Mouse (Mus musculus) frontal cortex, postnatal 25 days (tissue): ENCODE results near the gene Thra.

ENCODE experiments used
- DNase-seq, 2 experiments: peaks; one replicate each; pipeline ENCODE4 v3.0.0; 2022; ENCODE audit warnings: low spot score in 2 of 2

The Thra gene

DNA sequence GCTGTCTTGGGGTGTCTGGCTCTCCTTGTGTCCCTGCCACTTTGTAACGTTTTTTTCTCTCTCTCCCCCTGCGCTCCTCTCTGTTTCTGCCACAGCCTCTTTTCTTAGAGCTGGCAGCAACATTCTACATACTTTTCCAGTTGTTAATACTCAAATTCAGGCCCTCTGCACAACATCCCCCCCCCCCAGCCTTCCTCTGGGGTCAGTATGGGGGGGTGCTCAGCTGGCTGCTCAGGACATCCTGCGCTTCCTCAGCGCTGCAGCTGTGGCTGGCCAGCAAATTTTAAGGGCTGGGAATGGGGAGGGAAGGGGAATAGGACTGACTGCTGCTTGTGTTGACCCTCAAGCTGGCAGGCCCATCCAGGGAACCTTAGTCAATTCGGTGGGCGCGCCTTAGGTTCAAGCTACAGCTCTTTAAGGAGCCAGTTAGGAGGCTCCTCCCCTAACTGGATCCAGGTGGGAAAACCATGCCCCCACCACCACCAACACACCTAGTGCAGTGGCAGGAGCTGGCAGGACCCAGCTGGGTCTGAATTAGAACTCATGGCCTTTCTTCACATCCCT lies 4.1 kb downstream of the Thra start:
- DNase-seq, result no peak

DNA sequence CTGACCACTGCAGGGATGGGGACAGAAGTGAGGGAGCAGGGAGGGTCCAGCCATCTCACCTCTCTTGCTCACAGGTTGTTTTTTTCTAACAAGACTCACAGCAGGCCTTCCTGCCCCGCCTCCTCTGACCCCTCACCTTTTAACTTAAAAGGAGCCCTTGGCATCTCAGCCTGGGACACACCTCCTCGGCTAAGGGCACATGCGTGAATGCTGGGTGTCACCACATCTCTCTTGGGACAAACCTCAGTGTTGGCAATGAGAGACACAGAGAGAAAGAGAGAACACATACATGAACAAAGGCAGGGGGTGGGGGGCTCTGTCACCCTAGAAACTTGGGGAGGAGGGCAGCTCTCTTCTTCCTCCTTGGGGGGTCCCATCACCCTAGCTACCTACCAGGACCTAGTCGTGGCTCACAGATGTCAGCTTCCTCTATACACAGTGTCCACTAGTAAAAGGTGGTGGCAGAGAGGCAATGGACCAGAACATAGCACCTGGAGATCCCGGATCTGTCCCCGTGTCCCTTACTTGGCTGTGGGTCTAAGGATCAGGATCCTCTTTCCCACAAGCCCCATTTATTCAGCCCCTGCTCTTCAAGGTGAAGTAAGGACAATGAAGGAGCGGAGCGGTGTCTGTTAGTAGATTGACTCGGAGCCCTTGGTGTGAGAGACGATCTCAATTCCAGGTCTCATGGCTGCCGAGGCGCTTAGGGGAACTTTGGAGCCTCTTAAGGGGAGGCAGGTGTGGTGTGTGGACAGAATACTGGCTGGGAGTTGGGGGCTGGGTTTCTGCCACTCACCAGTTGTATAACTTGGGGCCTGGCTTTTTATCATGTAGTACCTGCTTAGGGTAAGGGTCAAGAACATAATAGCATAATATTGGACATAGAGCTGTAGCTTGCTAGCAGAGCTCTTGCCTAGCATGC lies 5.8 kb downstream of the Thra start:
- no peak for DNase-seq

DNA sequence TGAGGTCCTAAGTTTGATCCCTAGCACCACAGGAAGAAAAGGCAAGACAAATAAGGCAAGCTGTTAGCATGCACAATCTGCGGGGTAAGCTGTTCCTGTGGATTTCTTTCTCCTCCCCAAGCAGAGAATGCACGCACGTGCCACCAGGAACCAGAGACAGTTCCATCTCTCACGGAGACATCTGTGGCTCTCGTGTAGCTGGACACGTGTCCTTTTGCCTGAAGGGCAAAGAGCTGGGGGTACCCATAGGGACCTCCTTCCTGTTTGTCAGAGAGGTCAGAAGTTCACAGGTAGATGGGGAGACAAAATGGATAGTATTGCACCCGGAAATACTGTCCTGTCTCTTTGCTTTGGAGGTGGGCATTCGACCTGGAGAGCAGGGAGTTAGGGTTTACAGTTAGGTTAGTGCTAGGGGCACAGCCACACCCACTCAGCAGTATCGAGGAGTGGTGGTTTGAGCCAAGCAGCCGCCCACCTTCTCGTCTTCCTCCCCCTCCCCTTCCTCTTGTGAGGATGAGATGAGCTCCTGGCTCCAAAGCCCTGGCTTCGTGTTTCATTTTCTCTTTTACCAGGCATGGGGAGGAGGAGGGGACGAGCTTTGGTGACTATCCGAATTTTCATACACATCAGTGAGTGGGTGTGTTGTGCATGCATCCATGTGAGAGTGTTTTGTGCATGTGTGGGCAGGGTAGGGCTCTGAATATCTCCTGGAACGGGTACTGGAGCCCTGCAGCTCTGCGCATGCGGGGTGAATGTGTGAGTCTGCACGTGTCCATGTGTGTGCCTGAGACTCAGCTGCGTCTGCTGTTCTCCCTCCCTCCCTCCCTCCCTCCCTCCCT lies 6.6 kb downstream of the Thra start:
- DNase-seq, result peak in 1 of 2 experiments; percentile 84

DNA sequence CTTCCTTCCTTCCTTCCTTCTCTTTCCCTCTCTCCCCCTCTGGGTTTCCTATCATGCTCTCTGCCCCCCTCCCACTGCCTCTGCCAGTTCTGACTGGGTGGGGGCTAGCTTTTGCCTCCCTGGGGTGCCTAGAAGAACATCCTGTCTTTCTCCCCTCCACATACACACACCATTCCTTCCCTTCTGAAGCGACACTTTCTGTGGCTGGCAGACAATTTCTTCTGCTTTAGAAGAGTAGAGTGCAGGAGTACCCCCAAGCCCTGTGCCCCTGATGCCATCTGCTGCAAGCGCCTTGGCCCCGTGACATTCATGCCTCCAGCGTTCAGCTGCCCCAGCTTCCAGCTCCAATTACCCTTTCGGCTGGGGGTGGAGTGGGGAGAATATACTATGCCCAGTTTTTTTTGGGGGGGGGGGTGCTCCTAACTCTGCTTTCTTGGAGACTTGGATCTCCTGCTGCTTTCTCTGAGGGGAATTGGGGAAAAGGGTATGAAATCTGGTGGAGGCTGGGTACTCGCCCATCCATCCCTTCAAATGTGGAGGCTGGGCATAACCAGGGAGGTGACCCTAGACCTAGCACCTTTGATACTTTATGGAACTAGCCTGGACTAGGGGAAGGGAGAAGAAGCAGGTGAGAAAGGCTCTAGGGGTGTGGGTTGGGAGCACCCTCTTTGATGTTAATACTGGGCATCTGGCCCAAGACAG lies 7.5 kb downstream of the Thra start:
- no peak for DNase-seq

DNA sequence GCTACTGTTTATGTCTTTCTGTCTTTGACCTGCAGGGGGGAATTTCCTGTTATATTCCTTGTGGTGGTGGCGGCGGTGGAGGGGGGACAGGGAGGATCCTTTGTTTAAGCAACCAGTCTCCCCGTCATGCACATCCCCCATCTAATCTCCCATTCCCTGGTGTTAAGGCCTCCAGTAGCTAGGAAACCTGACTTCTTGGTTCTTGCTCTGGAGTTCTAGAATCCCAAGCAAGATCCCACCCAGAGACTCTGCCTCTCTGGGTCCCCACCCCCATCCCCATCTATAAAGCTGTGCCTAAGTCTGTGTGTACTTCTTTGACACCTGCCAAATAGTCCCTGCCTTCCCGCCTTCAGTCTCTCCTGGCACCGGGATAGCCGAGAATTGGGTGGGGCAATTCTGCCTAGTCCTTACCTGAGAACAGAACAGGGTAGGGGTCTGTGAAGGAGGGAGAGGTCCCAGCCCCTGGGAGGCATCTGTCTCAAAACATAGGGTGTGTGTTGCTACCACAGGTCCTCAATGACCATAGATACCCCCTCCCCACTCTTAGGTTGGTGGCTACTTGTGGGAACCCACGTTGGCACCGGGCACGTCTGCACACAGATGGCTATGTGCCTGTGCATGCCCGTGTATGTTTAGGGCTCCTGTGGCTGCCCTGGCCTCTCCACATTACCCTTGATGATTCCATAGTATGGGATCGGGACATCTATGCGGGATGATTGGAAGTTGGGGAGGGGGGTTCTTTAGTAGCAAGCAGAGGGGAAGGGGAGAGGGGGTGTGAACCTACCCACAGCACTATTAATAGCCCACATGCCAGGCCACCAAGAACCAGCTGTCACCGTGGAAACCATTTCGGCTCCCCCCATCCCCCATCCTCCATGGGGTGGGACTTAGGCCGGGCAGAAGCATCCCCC lies 8.3 kb downstream of the Thra start:
- no peak for DNase-seq

DNA sequence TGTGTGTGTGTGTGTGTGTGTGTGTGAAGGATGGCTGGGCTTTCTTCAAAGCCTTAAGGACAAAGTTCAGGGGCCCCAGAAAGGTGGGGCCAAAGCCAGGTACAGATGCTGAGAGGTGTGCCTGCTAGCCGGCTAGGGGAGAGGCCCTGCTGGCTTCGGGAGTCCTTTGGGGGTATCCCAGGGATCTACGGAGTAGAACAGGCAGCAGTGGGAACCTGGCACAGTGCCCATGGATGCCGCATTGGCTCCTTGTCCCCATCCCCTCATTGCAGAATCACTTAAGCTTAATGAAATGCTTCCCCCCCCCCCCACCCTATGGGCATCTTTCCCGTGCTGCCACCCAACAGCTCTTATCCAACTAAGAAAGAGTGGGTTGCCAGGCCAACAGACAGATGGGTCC lies 9.3 kb downstream of the Thra start:
- DNase-seq, result peak in 1 of 2 experiments; percentile 39

DNA sequence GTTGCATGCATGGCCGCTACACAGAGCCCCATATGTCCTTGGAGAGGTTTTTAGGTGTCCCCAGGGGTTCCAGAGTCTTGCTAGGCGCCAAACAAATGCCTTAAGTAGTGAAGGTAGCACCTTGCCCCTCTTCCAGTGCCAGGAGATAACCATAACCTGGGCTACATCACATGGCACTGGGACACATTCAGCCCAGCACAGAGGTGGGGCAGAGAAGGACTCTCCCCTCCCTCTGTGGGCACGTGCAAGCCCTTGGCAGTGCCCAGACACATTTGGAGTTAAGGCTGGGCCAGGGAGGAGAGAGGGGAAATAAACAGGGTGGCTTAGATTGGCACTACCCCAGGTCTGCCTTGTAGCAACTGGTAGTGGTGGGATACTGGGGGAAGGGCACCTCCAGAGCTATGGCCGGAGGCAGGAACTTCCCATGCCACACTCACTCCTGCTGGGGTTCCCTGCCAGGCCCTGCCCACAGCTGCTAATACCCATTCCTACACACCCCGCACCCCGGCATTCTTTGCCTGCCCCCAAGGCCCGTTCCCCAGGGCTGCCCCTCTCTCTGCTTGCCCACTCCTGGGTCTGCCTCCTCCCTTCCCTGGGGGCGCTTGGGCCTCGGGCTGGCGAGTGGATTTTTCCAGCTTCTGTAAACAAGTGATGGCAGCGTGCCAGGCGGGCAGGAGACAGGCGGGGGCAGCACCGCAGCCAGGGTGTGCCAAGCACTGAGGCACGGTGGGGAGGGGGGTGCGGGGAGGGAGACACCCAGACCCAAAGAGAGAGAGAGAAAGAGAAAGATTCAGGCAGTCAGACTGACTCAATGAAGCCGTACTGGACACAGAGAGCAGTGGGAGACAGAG lies 10.1 kb downstream of the Thra start:
- DNase-seq, result peak in 1 of 2 experiments; percentile 72

DNA sequence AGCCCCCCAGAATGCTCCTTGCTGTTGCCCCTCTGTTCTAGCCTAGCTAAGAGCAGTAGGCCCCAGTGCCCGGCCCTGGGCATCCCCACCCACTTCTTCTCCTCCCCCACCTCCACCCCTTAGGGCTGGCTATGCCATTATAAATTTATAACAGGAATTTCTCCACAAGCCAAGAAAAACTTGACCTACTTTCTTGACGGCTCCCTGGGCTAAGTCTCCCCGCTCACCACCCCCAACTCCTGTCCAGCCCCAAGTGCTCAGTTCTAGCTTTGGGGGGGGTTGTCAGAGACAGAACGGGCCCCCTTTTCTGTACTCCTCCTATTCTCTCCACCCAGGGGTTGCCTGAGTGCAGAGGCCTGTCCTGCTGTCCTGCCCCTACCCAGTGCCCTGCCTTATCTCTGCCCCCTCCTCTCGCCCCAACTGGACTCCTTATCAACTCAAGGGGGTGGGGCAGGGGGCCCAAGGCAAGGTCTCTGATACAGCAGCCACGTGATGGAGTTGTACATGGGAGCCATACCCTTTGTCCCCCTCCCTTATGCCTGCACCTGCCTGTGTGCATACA lies 10.9 kb downstream of the Thra start:
- DNase-seq, result no peak

DNA sequence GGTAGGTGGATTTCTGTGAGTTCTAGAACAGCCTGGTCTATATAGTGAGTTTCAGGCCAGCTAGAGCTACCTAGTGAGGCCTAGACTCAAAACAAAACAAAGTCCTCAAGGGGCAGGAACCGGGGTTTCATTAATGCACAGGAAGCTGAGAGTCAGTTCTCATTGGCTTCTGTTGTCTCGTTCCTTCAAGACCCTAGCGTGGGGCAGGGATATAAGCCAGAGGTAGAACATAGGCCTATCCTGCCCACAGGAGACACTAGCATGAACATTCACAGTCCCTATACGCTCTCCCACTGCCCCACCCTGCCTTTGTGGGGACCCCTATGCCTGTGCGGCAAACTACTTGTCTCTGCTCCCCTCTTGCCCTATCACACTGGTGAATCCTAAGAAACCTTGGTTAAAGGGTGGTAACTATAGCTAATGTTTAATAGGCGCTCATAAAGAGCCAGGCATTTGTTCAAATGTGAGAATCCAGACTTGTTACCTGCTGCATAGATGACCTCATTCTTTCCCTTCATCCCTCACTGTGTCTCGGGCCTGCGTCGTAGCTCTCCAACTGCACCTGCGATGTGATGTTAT lies 12.2 kb downstream of the Thra start:
- no peak for DNase-seq

DNA sequence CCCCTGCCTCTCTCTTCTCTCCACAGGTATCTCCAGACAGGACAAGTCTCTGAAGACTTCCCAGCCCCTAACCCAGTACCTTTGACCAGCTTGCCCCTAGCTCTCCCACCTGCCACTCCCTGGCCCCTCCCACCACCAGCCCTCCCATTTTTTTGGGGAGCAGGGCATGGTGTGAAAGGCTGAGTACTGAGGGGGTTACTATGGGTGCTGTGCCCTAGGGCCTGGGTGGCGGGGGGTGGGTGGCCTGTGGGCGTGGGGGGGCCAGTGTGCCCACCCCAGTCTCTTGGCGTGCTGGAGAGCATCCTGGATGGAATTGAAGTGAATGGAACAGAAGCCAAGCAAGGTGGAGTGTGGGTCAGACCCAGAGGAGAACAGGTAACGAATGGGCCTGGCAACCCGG lies 12.8 kb downstream of the Thra start:
- DNase-seq, result no peak

DNA sequence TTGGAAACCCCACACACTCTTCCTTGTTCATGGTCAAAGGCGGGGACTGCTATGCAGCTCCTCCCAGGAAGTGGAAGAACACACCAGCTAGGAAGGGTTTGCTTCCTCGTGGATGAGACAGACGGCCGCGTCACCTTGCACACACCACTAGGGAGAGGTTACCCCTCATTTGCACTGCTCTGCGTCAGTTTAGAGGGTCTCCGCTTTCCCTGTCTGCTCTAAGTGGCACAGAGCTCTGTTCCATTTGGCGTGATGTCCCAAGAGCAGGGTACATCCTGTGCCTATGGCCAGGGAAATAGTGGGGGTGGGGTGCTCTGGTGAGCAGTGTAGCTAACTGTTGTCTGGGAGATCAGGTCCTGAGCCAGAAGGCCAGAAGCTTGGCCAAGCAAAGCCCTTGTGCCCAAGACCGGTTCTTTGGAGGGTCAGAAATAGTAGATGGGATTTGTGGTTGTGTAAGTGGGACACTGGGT lies 13.7 kb downstream of the Thra start:
- DNase-seq, result peak in 1 of 2 experiments; percentile 24

DNA sequence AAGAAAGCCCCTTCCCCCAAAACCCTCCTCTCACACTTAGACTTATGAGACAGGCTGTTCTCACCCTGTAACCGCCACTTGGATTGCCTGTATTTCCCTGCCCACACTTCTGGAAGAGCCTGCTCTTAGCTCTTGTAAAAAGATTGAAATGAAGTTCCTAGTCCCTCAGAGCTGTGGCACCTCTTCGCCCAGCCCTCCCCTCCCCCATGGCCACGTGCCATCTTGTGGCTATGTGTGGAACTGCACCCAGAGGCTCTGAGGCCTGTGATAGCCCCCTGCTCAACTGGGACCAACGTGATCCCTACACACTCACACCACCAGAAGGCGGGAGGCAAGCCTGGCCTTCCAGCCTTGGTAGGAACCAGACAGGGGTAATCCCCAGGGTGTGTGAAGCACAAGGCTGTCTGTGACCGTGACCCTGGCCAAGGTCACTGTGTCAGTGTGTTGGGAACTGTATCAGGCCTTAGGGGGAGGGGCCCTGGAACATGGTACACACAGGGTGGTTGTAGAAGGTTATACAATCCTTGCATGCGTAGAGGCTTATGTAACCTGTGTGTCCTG lies 14.3 kb downstream of the Thra start:
- peak in 1 of 2 experiments; percentile 62 for DNase-seq

DNA sequence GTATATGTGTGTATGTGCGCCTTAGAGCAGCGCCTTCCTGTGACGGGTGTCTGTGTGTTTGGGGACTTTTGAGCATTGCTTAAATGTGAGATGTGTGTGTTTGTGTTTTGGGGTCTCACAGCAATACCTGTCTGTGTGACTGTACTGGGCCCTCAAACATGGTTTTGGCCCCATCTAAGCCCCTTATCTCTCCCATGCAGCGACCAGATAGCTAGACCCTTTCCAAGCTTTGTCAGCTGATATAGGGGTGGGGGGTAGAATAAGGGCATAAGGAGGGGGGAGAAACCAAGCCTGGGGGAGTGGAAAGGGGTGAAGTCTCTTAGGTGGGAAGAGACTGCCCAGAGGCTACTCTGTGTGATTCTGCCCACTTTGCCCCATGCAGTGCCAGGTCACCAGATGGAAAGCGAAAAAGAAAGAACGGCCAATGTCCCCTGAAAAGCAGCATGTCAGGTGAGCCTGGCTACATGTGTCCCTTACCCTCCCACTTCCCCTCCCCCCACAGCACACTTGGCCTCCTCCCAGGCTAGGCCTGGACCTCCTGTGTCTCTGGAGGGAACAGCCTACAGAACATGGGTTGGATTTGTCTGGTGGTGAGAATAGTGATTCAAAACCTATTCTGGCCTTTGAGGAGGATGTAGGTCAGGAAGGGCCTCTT lies 15.4 kb downstream of the Thra start:
- no peak for DNase-seq

DNA sequence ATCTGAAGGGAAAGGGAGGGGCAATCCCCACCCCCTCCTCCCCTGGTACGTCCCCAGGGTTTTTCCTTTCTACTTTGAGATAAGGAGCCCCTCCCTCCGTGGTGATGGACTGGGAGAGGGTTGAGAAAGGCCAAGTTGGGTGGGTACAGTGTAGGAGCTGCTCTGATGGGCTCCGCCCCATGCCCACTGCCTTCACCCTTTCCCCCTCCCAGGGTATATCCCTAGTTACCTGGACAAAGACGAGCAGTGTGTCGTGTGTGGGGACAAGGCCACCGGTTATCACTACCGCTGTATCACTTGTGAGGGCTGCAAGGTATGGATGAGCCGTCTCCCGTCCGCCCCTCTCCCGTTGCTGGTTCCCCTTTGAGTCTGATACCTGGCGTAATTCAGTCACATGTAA lies 16.3 kb downstream of the Thra start:
- no peak for DNase-seq

DNA sequence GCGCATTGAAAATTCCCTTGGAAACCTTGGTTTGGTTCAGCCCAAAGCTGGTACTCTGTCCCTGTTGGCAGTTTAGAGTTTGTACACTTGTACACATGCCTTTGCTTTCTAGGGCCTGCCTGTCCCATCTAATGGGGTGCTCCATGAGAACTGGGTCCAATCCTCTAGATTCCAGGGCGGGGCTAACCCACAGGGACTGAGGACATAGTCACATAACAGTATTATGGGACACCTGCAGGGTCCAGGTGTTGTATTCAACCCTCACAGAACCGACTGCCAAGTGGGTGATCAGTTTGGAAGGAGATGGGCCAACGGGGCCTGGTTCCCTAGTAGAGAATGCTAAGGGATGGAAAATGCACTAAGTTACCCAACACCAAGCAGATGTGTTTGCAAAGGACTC lies 21.5 kb downstream of the Thra start:
- DNase-seq, result no peak

DNA sequence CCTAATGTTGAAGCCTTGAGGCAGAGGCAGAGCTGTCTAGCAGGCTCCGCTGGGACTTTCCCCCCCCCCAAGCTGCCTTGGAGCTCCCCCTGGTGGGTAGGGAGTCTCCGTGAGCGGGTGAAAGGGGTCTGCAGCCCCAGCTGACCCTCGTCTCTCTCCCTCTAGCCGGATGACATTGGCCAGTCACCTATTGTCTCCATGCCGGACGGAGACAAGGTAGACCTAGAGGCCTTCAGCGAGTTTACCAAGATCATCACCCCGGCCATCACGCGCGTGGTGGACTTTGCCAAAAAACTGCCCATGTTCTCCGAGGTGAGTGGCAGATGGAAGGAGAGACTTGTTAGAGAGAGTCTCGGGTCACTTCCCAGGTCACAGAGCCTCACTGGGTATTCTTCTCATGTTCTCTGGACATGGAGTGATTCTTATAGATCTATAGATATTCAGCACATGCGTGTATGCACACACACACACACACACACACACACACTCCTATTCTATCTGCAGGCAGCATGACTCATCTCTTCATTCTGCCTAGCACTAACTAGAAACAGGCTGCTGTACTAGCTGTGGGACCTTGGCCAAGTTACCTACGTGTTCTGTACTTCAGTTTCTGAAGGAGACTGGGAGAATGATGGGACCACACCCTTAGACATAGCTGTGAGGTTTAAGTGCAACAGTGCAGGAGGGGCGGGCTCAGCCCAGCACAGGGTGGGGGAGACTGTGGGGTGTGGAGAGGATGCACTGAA lies 22.5 kb downstream of the Thra start:
- no peak for DNase-seq

DNA sequence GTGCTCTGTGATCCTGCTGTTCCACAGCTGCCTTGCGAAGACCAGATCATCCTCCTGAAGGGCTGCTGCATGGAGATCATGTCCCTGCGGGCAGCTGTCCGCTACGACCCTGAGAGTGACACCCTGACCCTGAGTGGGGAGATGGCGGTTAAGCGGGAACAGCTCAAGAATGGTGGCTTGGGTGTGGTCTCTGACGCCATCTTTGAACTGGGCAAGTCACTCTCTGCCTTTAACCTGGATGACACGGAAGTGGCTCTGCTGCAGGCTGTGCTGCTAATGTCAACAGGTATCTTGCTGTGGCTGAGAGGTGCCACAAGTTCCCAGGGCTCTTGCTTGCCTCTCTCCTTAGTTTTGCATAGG lies 23.0 kb downstream of the Thra start:
- DNase-seq, result no peak

DNA sequence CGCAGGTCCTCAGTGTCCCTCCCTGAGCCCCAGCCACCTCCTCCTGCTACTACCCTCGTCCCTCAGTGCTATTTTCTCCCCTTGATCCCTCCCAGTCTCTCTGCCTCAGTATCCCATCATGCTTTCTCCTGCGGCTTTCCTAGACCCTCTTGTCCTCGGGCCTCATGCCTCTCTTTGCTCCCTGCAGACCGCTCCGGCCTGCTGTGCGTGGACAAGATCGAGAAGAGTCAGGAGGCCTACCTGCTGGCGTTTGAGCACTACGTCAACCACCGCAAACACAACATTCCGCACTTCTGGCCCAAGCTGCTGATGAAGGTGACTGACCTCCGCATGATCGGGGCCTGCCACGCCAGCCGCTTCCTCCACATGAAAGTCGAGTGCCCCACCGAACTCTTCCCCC lies 23.7 kb downstream of the Thra start:
- no peak for DNase-seq
